Mouse (Mus musculus): Measurements from ENCODE around the gene Speer4b. TPM values are rescaled to one million over a fixed set of nuclear protein-coding genes. Genes with fewer than 3 reads are reported as not detected.
A peak's percentile ranks its signal among the peaks of the same experiment; 100 is the strongest.
"Not testable (repeated sequence)": the region's sequence is repeated elsewhere in the genome, so short reads cannot be mapped to it uniquely, and the experiment has no call there.

Gene Speer4b
- polyA plus RNA-seq (2014; fragmentation: Nextera tagmentation; extraction: Ambion mirVana) = 0.14 and 0.26 TPM in 2 replicates

DNA sequence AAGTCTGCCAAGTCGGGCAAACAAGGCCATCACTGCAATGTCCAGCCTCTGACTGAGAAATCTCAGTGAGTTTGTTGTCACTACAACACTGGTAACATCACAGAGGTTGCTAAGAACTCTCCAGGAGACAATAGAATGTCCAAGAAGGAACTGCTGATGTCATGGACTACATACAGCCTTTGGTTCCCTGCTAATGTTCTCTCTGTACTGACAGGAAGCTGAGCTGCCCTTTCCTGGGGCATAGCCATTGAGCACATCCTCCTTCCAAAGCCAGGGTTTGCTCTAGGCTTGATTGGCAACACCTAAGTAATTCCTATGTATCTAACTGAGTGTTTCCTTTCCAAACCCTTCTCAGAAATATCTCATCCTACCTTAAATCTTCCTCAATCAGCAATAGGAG, at the start of gene Speer4b:
TSS of gene Speer4b (minus strand) at position 101 of the 400 bp plus-strand sequence.
- not testable (repeated sequence) for H3K9me3 ChIP-seq (ENCODE audit: control insufficient read depth, low read length); H3K4me1 ChIP-seq (ENCODE audit: control insufficient read depth, insufficient read depth, low read length); H3K36me3 ChIP-seq (ENCODE audit: control insufficient read depth, insufficient read depth, low read length); H3K27me3 ChIP-seq (ENCODE audit: control insufficient read depth, insufficient read depth, low read length); H3K4me3 ChIP-seq (ENCODE audit: low read length); H3K4me2 ChIP-seq (replicated peaks; ENCODE audit: low read depth, low read length); ATAC-seq (ENCODE audit: low FRiP score, low TSS enrichment); H3K27ac ChIP-seq (ENCODE audit: low read depth, low read length); H3K9ac ChIP-seq (ENCODE audit: low read depth, low read length)
- 63% methylated on average over 1 of the region's 1 CpGs for WGBS

DNA sequence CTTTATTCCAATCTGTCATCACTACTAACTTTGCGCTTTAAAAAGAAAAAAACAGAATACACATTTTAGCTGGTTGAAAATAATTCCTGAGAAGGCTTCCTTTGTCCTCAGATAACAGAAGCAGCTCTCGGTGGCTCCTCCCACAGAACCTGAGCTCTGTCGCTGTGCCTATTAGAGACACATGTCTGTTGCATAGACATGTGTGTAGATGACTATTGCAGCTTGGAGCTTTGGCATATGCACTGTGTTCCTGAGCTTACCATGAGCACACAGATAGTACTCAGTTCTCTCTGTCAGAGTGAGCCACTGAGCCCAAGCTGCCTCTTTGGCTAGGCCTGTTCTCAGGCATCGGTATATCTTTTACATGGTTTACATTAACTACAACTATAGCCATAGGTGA, 48.1 kb upstream of the Speer4b start:
- Histone ChIP-seq H3K4me3 (ENCODE audit: low read length) (no peak overlapping the region), H3K27me3 (ENCODE audit: control insufficient read depth, insufficient read depth, low read length) (no peaks in the 10 kb centered on the region), H3K36me3 (ENCODE audit: control insufficient read depth, insufficient read depth, low read length) (no peaks in the 10 kb centered on the region), H3K9me3 (ENCODE audit: control insufficient read depth, low read length) (no peaks in the 10 kb centered on the region), H3K4me2 (replicated peaks; ENCODE audit: low read depth, low read length) (no peak overlapping the region), H3K9ac (ENCODE audit: low read depth, low read length) (no peak overlapping the region), H3K4me1 (ENCODE audit: control insufficient read depth, insufficient read depth, low read length) (no peaks in the 10 kb centered on the region), H3K27ac (ENCODE audit: low read depth, low read length) (no peak overlapping the region)
- WGBS = 91% methylated on average over 4 of the region's 4 CpGs
- no peak for ATAC-seq (ENCODE audit: low FRiP score, low TSS enrichment)

DNA sequence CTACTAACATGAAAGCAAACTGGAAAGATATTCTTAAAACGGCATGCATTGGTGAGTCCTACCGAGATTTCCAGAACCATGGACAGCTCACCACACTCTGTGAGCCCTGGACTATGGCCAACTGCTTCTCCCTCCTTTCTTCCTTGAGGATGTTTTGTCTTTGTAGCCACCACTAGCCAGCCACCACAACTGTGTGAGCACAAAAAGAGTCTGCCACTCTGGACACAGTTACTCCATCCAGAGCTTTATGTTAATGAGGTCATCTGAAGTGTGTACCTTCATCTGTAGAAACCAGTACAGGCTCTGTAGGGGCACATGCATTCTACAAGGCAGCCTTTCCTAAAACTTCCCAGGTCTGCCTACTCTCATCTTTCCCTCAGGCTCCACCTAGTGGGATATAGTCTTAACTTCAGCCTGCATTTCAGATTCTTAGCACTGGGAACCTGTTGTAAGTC, 43.6 kb upstream of the Speer4b start:
- 6% methylated on average over 2 of the region's 2 CpGs for WGBS

DNA sequence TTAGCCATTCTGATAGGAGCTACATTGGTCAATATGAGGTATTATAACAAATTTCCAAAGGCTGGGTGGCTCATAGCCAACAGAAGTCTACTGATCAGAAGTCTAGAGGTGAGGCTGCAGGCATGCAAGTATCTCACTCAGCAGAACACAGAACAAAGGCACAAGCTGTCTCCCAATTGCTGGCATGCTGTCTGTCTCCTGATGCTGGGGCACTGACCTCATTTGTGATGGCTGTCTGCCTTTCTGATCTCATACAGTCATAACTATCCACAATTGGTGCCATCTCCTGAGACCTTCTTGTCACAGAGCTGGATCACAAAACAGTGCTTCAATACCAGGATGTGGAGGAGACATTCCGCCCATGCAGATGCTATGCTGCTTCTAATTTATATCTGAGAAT, 25.7 kb upstream of the Speer4b start:
- Histone ChIP-seq H3K4me3 (ENCODE audit: low read length) (no peak overlapping the region), H3K9me3 (ENCODE audit: control insufficient read depth, low read length) (no peaks in the 10 kb centered on the region), H3K9ac (ENCODE audit: low read depth, low read length) (no peak overlapping the region), H3K4me1 (ENCODE audit: control insufficient read depth, insufficient read depth, low read length) (no peaks in the 10 kb centered on the region), H3K4me2 (replicated peaks; ENCODE audit: low read depth, low read length) (no peak overlapping the region), H3K27me3 (ENCODE audit: control insufficient read depth, insufficient read depth, low read length) (no peaks in the 10 kb centered on the region), H3K27ac (ENCODE audit: low read depth, low read length) (no peak overlapping the region), H3K36me3 (ENCODE audit: control insufficient read depth, insufficient read depth, low read length) (no peaks in the 10 kb centered on the region)
- 97% methylated on average over 1 of the region's 1 CpGs for WGBS
- ATAC-seq (ENCODE audit: low FRiP score, low TSS enrichment) = no peak

More for the DNA sequence above, 43.6 kb upstream of the Speer4b start:
- no peak overlapping the region for H3K4me2 ChIP-seq (replicated peaks; ENCODE audit: low read depth, low read length)
- ATAC-seq (ENCODE audit: low FRiP score, low TSS enrichment) = peak; percentile 60
- no peaks in the 10 kb centered on the region for H3K9me3 ChIP-seq (ENCODE audit: control insufficient read depth, low read length)
- H3K4me3 ChIP-seq (ENCODE audit: low read length) = no peak overlapping the region
- no peak overlapping the region for H3K9ac ChIP-seq (ENCODE audit: low read depth, low read length)
- H3K36me3 ChIP-seq (ENCODE audit: control insufficient read depth, insufficient read depth, low read length) = no peaks in the 10 kb centered on the region
- H3K27ac ChIP-seq (ENCODE audit: low read depth, low read length) = no peak overlapping the region
- H3K4me1 ChIP-seq (ENCODE audit: control insufficient read depth, insufficient read depth, low read length) = no peaks in the 10 kb centered on the region
- H3K27me3 ChIP-seq (ENCODE audit: control insufficient read depth, insufficient read depth, low read length) = no peaks in the 10 kb centered on the region

DNA sequence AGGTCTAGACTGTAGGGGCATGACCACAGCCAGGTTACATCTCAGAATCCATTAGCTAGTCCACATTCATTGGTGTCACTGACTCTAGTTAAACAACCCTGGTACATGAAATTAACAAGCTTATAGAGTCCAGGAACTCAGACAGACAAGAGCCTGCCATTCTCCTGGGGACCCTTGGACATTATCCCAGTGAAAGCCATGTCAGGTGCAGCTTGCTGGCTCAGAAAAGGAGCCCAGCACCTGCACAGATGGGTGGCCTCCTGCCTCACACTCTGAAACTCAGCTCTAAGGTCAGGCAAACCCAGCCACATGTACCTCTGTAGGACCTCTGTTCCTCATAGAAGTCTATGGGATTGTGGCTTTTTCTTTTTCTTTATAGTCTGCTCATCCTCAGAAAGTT, 17.5 kb upstream of the Speer4b start:
- Histone ChIP-seq H3K4me3 (ENCODE audit: low read length) (no peak overlapping the region), H3K27ac (ENCODE audit: low read depth, low read length) (no peak overlapping the region), H3K9ac (ENCODE audit: low read depth, low read length) (no peak overlapping the region), H3K9me3 (ENCODE audit: control insufficient read depth, low read length) (no peaks in the 10 kb centered on the region), H3K4me1 (ENCODE audit: control insufficient read depth, insufficient read depth, low read length) (no peaks in the 10 kb centered on the region), H3K36me3 (ENCODE audit: control insufficient read depth, insufficient read depth, low read length) (no peaks in the 10 kb centered on the region), H3K27me3 (ENCODE audit: control insufficient read depth, insufficient read depth, low read length) (no peaks in the 10 kb centered on the region), H3K4me2 (replicated peaks; ENCODE audit: low read depth, low read length) (no peak overlapping the region)
- ATAC-seq (ENCODE audit: low FRiP score, low TSS enrichment) = no peak

DNA sequence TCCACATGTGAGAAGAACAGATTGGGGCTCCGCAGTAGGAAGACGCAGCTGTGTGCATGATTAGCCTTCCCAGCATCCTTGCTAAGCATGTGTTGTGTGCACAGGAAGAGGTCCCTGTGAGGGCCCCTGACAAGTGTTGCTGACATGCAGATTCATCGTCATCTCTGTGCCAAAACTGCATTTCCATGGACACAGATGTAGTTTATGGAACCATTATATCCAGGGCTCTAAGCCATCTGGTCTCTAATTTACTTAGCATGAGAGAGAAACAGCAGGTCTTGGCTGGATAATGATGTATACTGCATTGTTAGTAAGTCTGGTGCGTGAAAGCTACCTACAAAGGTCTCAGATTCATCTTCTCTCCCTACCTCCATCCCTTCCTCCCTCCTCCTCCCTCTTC, 10.3 kb downstream of the Speer4b start:
- Histone ChIP-seq H3K36me3 (ENCODE audit: control insufficient read depth, insufficient read depth, low read length) (no peaks in the 10 kb centered on the region), H3K4me3 (ENCODE audit: low read length) (no peak overlapping the region), H3K4me2 (replicated peaks; ENCODE audit: low read depth, low read length) (no peak overlapping the region), H3K4me1 (ENCODE audit: control insufficient read depth, insufficient read depth, low read length) (no peaks in the 10 kb centered on the region), H3K27me3 (ENCODE audit: control insufficient read depth, insufficient read depth, low read length) (no peaks in the 10 kb centered on the region), H3K9me3 (ENCODE audit: control insufficient read depth, low read length) (no peaks in the 10 kb centered on the region), H3K27ac (ENCODE audit: low read depth, low read length) (no peak overlapping the region), H3K9ac (ENCODE audit: low read depth, low read length) (no peak overlapping the region)
- WGBS = 80% methylated on average over 4 of the region's 4 CpGs
- ATAC-seq (ENCODE audit: low FRiP score, low TSS enrichment) = no peak

DNA sequence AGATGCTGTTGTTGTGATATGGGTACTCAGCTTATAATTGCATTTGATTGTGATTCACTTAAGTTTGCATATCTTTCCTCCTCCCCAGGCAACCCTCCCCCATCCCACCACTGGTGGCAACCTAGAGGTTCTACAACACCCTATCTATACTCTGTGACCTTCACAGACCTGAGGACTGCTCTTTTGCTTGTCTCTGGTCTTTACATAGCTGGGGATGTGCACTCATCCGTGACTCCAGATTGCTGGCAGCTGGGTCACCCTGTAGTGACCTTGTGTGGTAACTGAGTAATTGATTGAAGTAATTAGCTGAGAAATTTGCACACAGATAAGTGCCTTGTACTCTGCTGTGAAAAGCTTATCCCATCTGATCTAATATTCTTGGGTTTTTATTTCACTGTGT, 15.1 kb downstream of the Speer4b start:
- ATAC-seq (ENCODE audit: low FRiP score, low TSS enrichment) = 0 out of 2 replicates have a peak, but pooled peaks have one; percentile 57
- H3K4me2 ChIP-seq (replicated peaks; ENCODE audit: low read depth, low read length) = no peak overlapping the region
- H3K36me3 ChIP-seq (ENCODE audit: control insufficient read depth, insufficient read depth, low read length) = no peaks in the 10 kb centered on the region
- H3K4me3 ChIP-seq (ENCODE audit: low read length) = no peak overlapping the region
- WGBS = 46% methylated on average over 1 of the region's 1 CpGs
- H3K27me3 ChIP-seq (ENCODE audit: control insufficient read depth, insufficient read depth, low read length) = no peaks in the 10 kb centered on the region
- H3K4me1 ChIP-seq (ENCODE audit: control insufficient read depth, insufficient read depth, low read length) = no peaks in the 10 kb centered on the region
- H3K9ac ChIP-seq (ENCODE audit: low read depth, low read length) = no peak overlapping the region
- no peak overlapping the region for H3K27ac ChIP-seq (ENCODE audit: low read depth, low read length)
- no peaks in the 10 kb centered on the region for H3K9me3 ChIP-seq (ENCODE audit: control insufficient read depth, low read length)

DNA sequence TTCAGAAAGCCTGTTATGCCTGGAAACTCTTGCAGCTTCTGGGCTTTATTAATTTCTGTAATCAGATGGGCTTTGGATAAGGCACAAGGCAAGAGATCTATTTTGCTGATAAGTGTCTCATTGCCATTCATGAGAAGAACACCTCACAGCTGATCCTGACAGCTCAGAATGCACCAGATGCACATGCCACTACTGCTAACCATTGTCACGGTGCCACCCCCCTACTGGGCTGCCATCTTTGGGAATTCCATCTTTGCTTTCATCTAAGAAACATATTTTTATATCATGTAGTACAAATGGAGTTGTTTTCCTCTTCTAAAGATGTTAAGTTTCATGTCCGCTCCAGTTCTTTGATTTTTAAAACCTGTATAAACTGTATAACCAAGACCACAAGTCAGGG, 19.5 kb downstream of the Speer4b start:
- WGBS = 84% methylated on average over 2 of the region's 2 CpGs
- H3K4me3 ChIP-seq (ENCODE audit: low read length) = no peak overlapping the region
- no peaks in the 10 kb centered on the region for H3K36me3 ChIP-seq (ENCODE audit: control insufficient read depth, insufficient read depth, low read length)
- H3K27me3 ChIP-seq (ENCODE audit: control insufficient read depth, insufficient read depth, low read length) = no peaks in the 10 kb centered on the region
- no peak for ATAC-seq (ENCODE audit: low FRiP score, low TSS enrichment)
- no peak overlapping the region for H3K9ac ChIP-seq (ENCODE audit: low read depth, low read length)
- H3K4me2 ChIP-seq (replicated peaks; ENCODE audit: low read depth, low read length) = no peak overlapping the region
- no peaks in the 10 kb centered on the region for H3K4me1 ChIP-seq (ENCODE audit: control insufficient read depth, insufficient read depth, low read length)
- H3K9me3 ChIP-seq (ENCODE audit: control insufficient read depth, low read length) = no peaks in the 10 kb centered on the region
- H3K27ac ChIP-seq (ENCODE audit: low read depth, low read length) = no peak overlapping the region

DNA sequence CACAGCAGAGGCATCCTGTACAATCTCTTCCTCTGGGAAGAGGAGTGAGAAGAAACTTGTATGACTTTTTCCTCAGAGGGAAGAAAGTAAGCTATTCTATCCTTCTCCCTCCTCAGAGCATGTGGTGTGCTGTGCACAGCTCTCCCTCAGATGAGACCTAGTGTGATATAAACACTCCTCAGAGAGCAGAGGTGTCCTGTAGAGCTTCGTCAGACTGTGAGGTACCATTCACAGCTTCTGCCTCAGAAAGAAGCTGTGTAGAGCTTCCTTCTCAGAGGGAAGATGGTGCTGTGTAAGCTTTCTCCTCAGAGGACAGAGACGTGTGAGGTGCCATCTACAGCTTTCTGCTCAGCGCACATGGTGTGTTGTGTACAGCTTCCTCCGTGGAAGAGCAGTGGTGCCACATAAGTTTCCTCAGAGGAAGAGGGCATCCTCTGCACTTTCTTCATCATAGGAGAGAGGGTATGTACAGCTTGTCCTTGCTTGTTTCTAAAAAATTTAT, 26.2 kb downstream of the Speer4b start:
- no peak overlapping the region for H3K27ac ChIP-seq (ENCODE audit: low read depth, low read length)
- H3K9ac ChIP-seq (ENCODE audit: low read depth, low read length) = no peak overlapping the region
- WGBS = 82% methylated on average over 4 of the region's 4 CpGs
- no peak for ATAC-seq (ENCODE audit: low FRiP score, low TSS enrichment)
- H3K4me2 ChIP-seq (replicated peaks; ENCODE audit: low read depth, low read length) = no peak overlapping the region
- no peaks in the 10 kb centered on the region for H3K4me1 ChIP-seq (ENCODE audit: control insufficient read depth, insufficient read depth, low read length)
- H3K9me3 ChIP-seq (ENCODE audit: control insufficient read depth, low read length) = no peaks in the 10 kb centered on the region
- H3K36me3 ChIP-seq (ENCODE audit: control insufficient read depth, insufficient read depth, low read length) = no peaks in the 10 kb centered on the region
- no peaks in the 10 kb centered on the region for H3K27me3 ChIP-seq (ENCODE audit: control insufficient read depth, insufficient read depth, low read length)
- no peak overlapping the region for H3K4me3 ChIP-seq (ENCODE audit: low read length)
